Mouse (Mus musculus) MEL (cell line): ENCODE results near the gene Adap1. TPM values are rescaled to one million over a fixed set of nuclear protein-coding genes. Genes with fewer than 3 reads are reported as not detected.
A peak's percentile ranks its signal among the peaks of the same experiment; 100 is the strongest.

Experiments
- DNase-seq: peaks from one replicate; pipeline ENCODE4 v3.0.0; 2011; ENCODE audit warnings: low read depth, low spot score
- H3K27ac ChIP-seq: 2 replicates; pipeline ENCODE4 v1.5.1; 2012; ENCODE audit warnings: low read depth, mild to moderate bottlenecking, control low read depth, low read length, moderate library complexity; ENCODE audit not compliant: control insufficient read depth
- H3K27me3 ChIP-seq, 2 experiments: fragments of 150-350 bp in 1 of 2; sonication (generic) in 1 of 2; 2 replicates each; pipeline ENCODE4 v1.6.1; 2012; ENCODE audit warnings: low read length in 2 of 2, mild to moderate bottlenecking in 2 of 2, improper control_type of control experiment in 1 of 2, moderate library complexity in 1 of 2; ENCODE audit not compliant: insufficient read depth in 2 of 2, control insufficient read depth in 1 of 2
- H3K36me3 ChIP-seq, 2 experiments: 2 replicates each; pipeline ENCODE4 v1.6.1; 2012 to 2014; ENCODE audit warnings: low read length in 2 of 2, improper control_type of control experiment in 1 of 2, inconsistent platforms in 1 of 2, mild to moderate bottlenecking in 1 of 2; ENCODE audit not compliant: insufficient read depth in 2 of 2, control insufficient read depth in 1 of 2
- H3K4me1 ChIP-seq, 2 experiments: fragments of 150-350 bp in 1 of 2; sonication (generic) in 1 of 2; 2 replicates each; pipeline ENCODE4 v1.6.1; 2012; ENCODE audit warnings: low read length in 2 of 2, improper control_type of control experiment in 1 of 2, mild to moderate bottlenecking in 1 of 2; ENCODE audit not compliant: insufficient read depth in 2 of 2, control insufficient read depth in 1 of 2
- H3K4me3 ChIP-seq, 2 experiments: fragments of 150-350 bp in 1 of 2; sonication (generic) in 1 of 2; 2 replicates each; pipeline ENCODE4 v1.5.1; 2012; ENCODE audit warnings: low read depth in 2 of 2, low read length in 2 of 2, mild to moderate bottlenecking in 2 of 2, moderate library complexity in 2 of 2, control low read depth in 1 of 2, improper control_type of control experiment in 1 of 2; ENCODE audit not compliant: control insufficient read depth in 1 of 2, insufficient read depth in 1 of 2
- H3K79me2 ChIP-seq: 2 replicates; pipeline ENCODE4 v1.6.1; 2012; ENCODE audit warnings: mild to moderate bottlenecking, low read length, moderate library complexity; ENCODE audit not compliant: control insufficient read depth, poor library complexity, insufficient read depth
- H3K9ac ChIP-seq: 2 replicates; pipeline ENCODE4 v1.6.1; 2012; ENCODE audit warnings: low read depth, mild to moderate bottlenecking, control low read depth, low read length, moderate library complexity; ENCODE audit not compliant: control insufficient read depth, poor library complexity, severe bottlenecking
- H3K9me3 ChIP-seq: fragments of 150-350 bp; sonication (generic); replicated peaks from 2 replicates; pipeline ENCODE4 v1.6.1; 2012; ENCODE audit warnings: mild to moderate bottlenecking, low read length, improper control_type of control experiment, moderate library complexity; ENCODE audit not compliant: insufficient read depth
- CHD1 ChIP-seq: IDR thresholded peaks from 2 replicates; pipeline ENCODE4 v1.6.1; 2012; ENCODE audit warnings: low read depth, mild to moderate bottlenecking, inconsistent platforms, low read length, improper control_type of control experiment
- CHD2 ChIP-seq: IDR thresholded peaks from 2 replicates; pipeline ENCODE4 v1.6.1; 2011; ENCODE audit warnings: low read length, improper control_type of control experiment
- CTCF ChIP-seq, 3 experiments: IDR thresholded peaks in 2 of 3; conservative IDR thresholded peaks in 1 of 3; 2 replicates each; pipeline ENCODE4 v1.5.1; 2011 to 2012; ENCODE audit warnings: low read length in 3 of 3, low read depth in 2 of 3, mild to moderate bottlenecking in 2 of 3, improper control_type of control experiment in 1 of 3, inconsistent platforms in 1 of 3, mixed read lengths in 1 of 3, moderate library complexity in 1 of 3; ENCODE audit not compliant: control insufficient read depth in 1 of 3, insufficient read depth in 1 of 3, poor library complexity in 1 of 3, severe bottlenecking in 1 of 3
- E2F4 ChIP-seq: IDR thresholded peaks from 2 replicates; pipeline ENCODE4 v1.6.1; 2011; ENCODE audit warnings: low read depth, low read length, improper control_type of control experiment, borderline replicate concordance
- ELF1 ChIP-seq: IDR thresholded peaks from 2 replicates; pipeline ENCODE4 v1.6.1; 2014; ENCODE audit warnings: low read depth, mild to moderate bottlenecking, inconsistent platforms, low read length, improper control_type of control experiment, moderate library complexity
- EP300 ChIP-seq, 2 experiments: IDR thresholded peaks; 2 replicates each; pipeline ENCODE4 v1.6.1; 2011; ENCODE audit warnings: improper control_type of control experiment in 2 of 2, low read length in 2 of 2, low read depth in 1 of 2, mild to moderate bottlenecking in 1 of 2
- ETS1 ChIP-seq: IDR thresholded peaks from 2 replicates; pipeline ENCODE4 v1.6.1; 2012; ENCODE audit warnings: low read depth, mild to moderate bottlenecking, inconsistent platforms, low read length, improper control_type of control experiment, moderate library complexity
- GABPA ChIP-seq: IDR thresholded peaks from 2 replicates; pipeline ENCODE4 v1.6.1; 2012; ENCODE audit warnings: low read depth, mild to moderate bottlenecking, inconsistent platforms, low read length, improper control_type of control experiment, moderate library complexity
- GATA1 ChIP-seq: IDR thresholded peaks from 2 replicates; pipeline ENCODE4 v1.6.1; 2011; ENCODE audit warnings: low read depth, low read length, improper control_type of control experiment
- HCFC1 ChIP-seq: IDR thresholded peaks from 2 replicates; pipeline ENCODE4 v1.6.1; 2012; ENCODE audit warnings: low read depth, mild to moderate bottlenecking, inconsistent platforms, low read length, improper control_type of control experiment, moderate library complexity
- KAT2A ChIP-seq: conservative IDR thresholded peaks from 2 replicates; pipeline ENCODE4 v1.6.1; 2012; ENCODE audit warnings: low read depth, low read length, improper control_type of control experiment, inconsistent platforms
- MAFK ChIP-seq: IDR thresholded peaks from 2 replicates; pipeline ENCODE4 v1.6.1; 2011; ENCODE audit warnings: low read depth, mild to moderate bottlenecking, low read length, improper control_type of control experiment, borderline replicate concordance
- MAX ChIP-seq: IDR thresholded peaks from 2 replicates; pipeline ENCODE4 v1.6.1; 2011; ENCODE audit warnings: low read length, improper control_type of control experiment
- MAZ ChIP-seq: IDR thresholded peaks from 2 replicates; pipeline ENCODE4 v1.6.1; 2012; ENCODE audit warnings: low read depth, mild to moderate bottlenecking, inconsistent platforms, low read length, improper control_type of control experiment
- MEF2A ChIP-seq: IDR thresholded peaks from 2 replicates; pipeline ENCODE4 v1.6.1; 2014; ENCODE audit warnings: low read depth, mild to moderate bottlenecking, inconsistent platforms, low read length, improper control_type of control experiment; ENCODE audit not compliant: poor library complexity, insufficient replicate concordance, severe bottlenecking; ENCODE audit errors: extremely low read depth
- MXI1 ChIP-seq: IDR thresholded peaks from 2 replicates; pipeline ENCODE4 v1.6.1; 2011; ENCODE audit warnings: mild to moderate bottlenecking, low read depth, low read length, improper control_type of control experiment
- MYB ChIP-seq: IDR thresholded peaks from 2 replicates; pipeline ENCODE4 v1.6.1; 2011; ENCODE audit warnings: mild to moderate bottlenecking, low read depth, low read length, improper control_type of control experiment
- MYC ChIP-seq: IDR thresholded peaks from 2 replicates; pipeline ENCODE4 v1.6.1; 2011; ENCODE audit warnings: low read depth, mild to moderate bottlenecking, low read length, improper control_type of control experiment, moderate library complexity
- NELFE ChIP-seq: IDR thresholded peaks from 2 replicates; pipeline ENCODE4 v1.6.1; 2011; ENCODE audit warnings: low read depth, low read length, improper control_type of control experiment
- NRF1 ChIP-seq: IDR thresholded peaks from 2 replicates; pipeline ENCODE4 v1.6.1; 2014; ENCODE audit warnings: low read depth, mild to moderate bottlenecking, inconsistent platforms, low read length, improper control_type of control experiment, moderate library complexity; ENCODE audit not compliant: poor library complexity, insufficient read depth, severe bottlenecking
- POLR2A ChIP-seq, 2 experiments: IDR thresholded peaks; 2 replicates each; pipeline ENCODE4 v1.6.1; 2011 to 2012; ENCODE audit warnings: low read length in 2 of 2, mild to moderate bottlenecking in 2 of 2, control low read depth in 1 of 2, improper control_type of control experiment in 1 of 2, low read depth in 1 of 2, moderate library complexity in 1 of 2; ENCODE audit not compliant: control insufficient read depth in 1 of 2, insufficient read depth in 1 of 2, poor library complexity in 1 of 2
- POLR2AphosphoS2 ChIP-seq: IDR thresholded peaks from 2 replicates; pipeline ENCODE4 v1.6.1; 2011; ENCODE audit warnings: low read length, improper control_type of control experiment
- POLR2AphosphoS5 ChIP-seq: IDR thresholded peaks from 2 replicates; pipeline ENCODE4 v1.6.1; 2012; ENCODE audit warnings: low read depth, borderline replicate concordance, mild to moderate bottlenecking, inconsistent platforms, low read length, moderate library complexity, mixed read lengths
- RAD21 ChIP-seq: IDR thresholded peaks from 2 replicates; pipeline ENCODE4 v1.6.1; 2011; ENCODE audit warnings: mild to moderate bottlenecking, low read depth, low read length, improper control_type of control experiment
- RCOR1 ChIP-seq: IDR thresholded peaks from 2 replicates; pipeline ENCODE4 v1.6.1; 2012; ENCODE audit warnings: low read depth, mild to moderate bottlenecking, inconsistent platforms, low read length, improper control_type of control experiment
- SIN3A ChIP-seq: IDR thresholded peaks from 2 replicates; pipeline ENCODE4 v1.6.1; 2012; ENCODE audit warnings: low read length, improper control_type of control experiment, inconsistent platforms
- TAL1 ChIP-seq: IDR thresholded peaks from 2 replicates; pipeline ENCODE4 v1.6.1; 2012; ENCODE audit warnings: mild to moderate bottlenecking, inconsistent platforms, low read length, moderate library complexity, mixed read lengths
- TBP ChIP-seq: IDR thresholded peaks from 2 replicates; pipeline ENCODE4 v1.8.0; 2011; ENCODE audit warnings: low read depth, low read length, improper control_type of control experiment
- TCF12 ChIP-seq: IDR thresholded peaks from 2 replicates; pipeline ENCODE4 v1.6.1; 2014; ENCODE audit warnings: low read depth, mild to moderate bottlenecking, inconsistent platforms, low read length, improper control_type of control experiment, moderate library complexity
- UBTF ChIP-seq: IDR thresholded peaks from 2 replicates; pipeline ENCODE4 v1.6.1; 2012; ENCODE audit warnings: low read depth, mild to moderate bottlenecking, inconsistent platforms, low read length, improper control_type of control experiment, moderate library complexity, borderline replicate concordance; ENCODE audit not compliant: insufficient read depth
- USF1 ChIP-seq: IDR thresholded peaks from 2 replicates; pipeline ENCODE4 v1.6.1; 2014; ENCODE audit warnings: low read depth, mild to moderate bottlenecking, inconsistent platforms, low read length, improper control_type of control experiment, moderate library complexity
- USF2 ChIP-seq, 2 experiments: IDR thresholded peaks; 2 replicates each; pipeline ENCODE4 v1.6.1; 2011 to 2012; ENCODE audit warnings: improper control_type of control experiment in 2 of 2, low read length in 2 of 2, borderline replicate concordance in 1 of 2, inconsistent platforms in 1 of 2, low read depth in 1 of 2, mild to moderate bottlenecking in 1 of 2; ENCODE audit not compliant: insufficient read depth in 1 of 2
- ZC3H11A ChIP-seq: IDR thresholded peaks from 2 replicates; pipeline ENCODE4 v1.6.1; 2012; ENCODE audit warnings: low read depth, mild to moderate bottlenecking, inconsistent platforms, low read length, improper control_type of control experiment
- ZKSCAN1 ChIP-seq: IDR thresholded peaks from 2 replicates; pipeline ENCODE4 v1.6.1; 2012; ENCODE audit warnings: low read depth, mild to moderate bottlenecking, inconsistent platforms, low read length, improper control_type of control experiment, moderate library complexity
- ZMIZ1 ChIP-seq: IDR thresholded peaks from 2 replicates; pipeline ENCODE4 v1.6.1; 2012; ENCODE audit warnings: low read depth, mild to moderate bottlenecking, inconsistent platforms, low read length, improper control_type of control experiment, moderate library complexity
- polyA plus RNA-seq, 2 experiments: library from polyadenylated mRNA; stranded (reverse) in 1 of 2; unstranded in 1 of 2; fragments of >175 nt in 1 of 2; fragments of >200 nt in 1 of 2; gene quantifications; 2 replicates each; pipeline versions ENCODE4 v1.2.1 to v1.2.4; 2012; ENCODE audit warnings: low replicate concordance in 2 of 2, low read depth in 1 of 2; ENCODE audit not compliant: insufficient read length in 2 of 2, insufficient read depth in 1 of 2, missing spikeins in 1 of 2
- total RNA-seq: library from RNA; depleted of rRNA; stranded (reverse); fragments of 300-350 nt; gene quantifications from 2 replicates; pipeline ENCODE4 v1.2.3, GENCODE M21; 2012

The Adap1 gene
- total and polyA plus RNA-seq, 3 experiments = 52.9 to 59.8 TPM; not detected in 1

DNA sequence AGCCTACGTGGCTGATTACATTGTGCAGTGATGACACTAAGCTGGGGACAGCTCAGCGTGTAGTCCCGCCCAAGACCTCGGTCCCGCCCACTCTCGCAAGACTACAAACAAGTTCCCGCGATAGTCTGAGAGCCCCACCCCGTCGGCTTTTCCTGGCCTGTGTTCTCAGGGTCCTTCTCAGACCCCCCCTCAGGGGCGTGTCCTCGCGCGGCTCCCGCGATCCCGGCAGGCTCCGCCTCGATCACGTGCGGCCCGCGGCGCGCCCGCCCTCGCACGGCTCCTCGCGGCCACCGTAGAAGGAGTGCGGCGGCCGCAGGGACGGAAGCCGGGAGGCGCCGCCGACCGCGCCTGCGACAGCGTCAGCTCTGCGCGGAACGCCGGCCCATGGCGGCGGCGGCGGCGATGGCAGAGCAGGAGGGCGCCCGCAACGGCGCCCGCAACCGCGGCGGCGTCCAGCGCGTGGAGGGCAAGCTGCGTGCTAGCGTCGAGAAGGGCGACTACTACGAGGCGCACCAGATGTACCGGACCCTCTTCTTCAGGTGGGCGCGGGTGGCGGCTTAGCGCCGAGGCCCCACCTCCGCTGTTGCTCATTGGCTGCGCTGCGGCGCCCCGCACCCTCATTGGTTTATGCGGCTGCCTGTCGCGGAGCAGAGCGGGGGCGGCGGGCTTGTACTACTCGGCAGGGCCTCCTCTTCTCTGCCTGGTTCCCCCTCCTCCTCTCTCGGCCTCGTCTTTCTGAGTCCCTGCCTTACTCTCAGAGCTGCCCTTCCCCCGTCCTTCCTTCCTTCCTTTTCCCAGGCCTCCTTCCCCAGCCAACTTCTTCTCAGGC lies 73.1 kb downstream of the Adap1 start, which contains the start of gene Get4:
Gene Get4, plus strand, starts transcription at position 244 of the 829 bp plus-strand sequence.
- Histone ChIP-seq H3K9me3 (no peaks in the 10 kb centered on the region), H3K9ac (peak within 1 kb of the TSS; percentile 92), H3K27ac (peak within 1 kb of the TSS; percentile 77), H3K36me3 (peaks cover 2 to 12% of the 10 kb centered on the region in 2 experiments; a peak in 3 of 4 replicates), H3K79me2 (peaks cover 41% of the 10 kb centered on the region), H3K4me1 (peaks cover 0 to 21% of the 10 kb centered on the region in 2 experiments; a peak in 3 of 4 replicates), H3K4me3 (peak within 1 kb of the TSS; percentile 66 to 71), H3K27me3 (no peaks in the 10 kb centered on the region)
- DNase-seq = peak; percentile 99
- TF ChIP-seq E2F4 = peak; percentile 67; the same call in 1 of the 2 replicates
- TF ChIP-seq CHD2 = peak; percentile 96
- no peak for TF ChIP-seq CTCF (IDR thresholded peaks at IDR 0.05 in 2 of 3, conservative IDR thresholded peaks at IDR 0.05 in 1 of 3; ENCODE audit: control insufficient read depth in 1 of 3, insufficient read depth in 1 of 3, low read depth in 2 of 3, low read length in 3 of 3, poor library complexity in 1 of 3, severe bottlenecking in 1 of 3)
- 0 out of 2 replicates have a peak, but pooled peaks have one; percentile 36 for TF ChIP-seq NRF1
- TF ChIP-seq MAFK = no peak
- TF ChIP-seq ETS1 = peak; percentile 56
- no peak; the same call in 1 of the 2 replicates for TF ChIP-seq KAT2A
- TF ChIP-seq TCF12 = no peak; the same call in none of the 2 replicates
- peak; percentile 65 for TF ChIP-seq TBP
- TF ChIP-seq MYB = no peak
- TF ChIP-seq RCOR1 = no peak
- TF ChIP-seq UBTF = no peak
- TF ChIP-seq ZMIZ1 = peak; percentile 91
- TF ChIP-seq HCFC1 = peak; percentile 84
- TF ChIP-seq ZC3H11A = no peak
- TF ChIP-seq MYC = peak; percentile 86
- TF ChIP-seq EP300 (IDR thresholded peaks at IDR 0.05; ENCODE audit: low read depth in 1 of 2, low read length in 2 of 2) = 0 out of 4 replicates have a peak, but pooled peaks of 1 of the 2 experiments have one; percentile 39
- peak; percentile 96 for TF ChIP-seq MAX
- peak; percentile 79 for TF ChIP-seq MXI1
- TF ChIP-seq ELF1 = peak; percentile 74
- peak; percentile 78; the same call in 1 of the 2 replicates for TF ChIP-seq SIN3A
- TF ChIP-seq POLR2AphosphoS2 = peak; percentile 88; the same call in 1 of the 2 replicates
- peak; percentile 77 for TF ChIP-seq NELFE
- no peak for TF ChIP-seq ZKSCAN1
- TF ChIP-seq USF2 (IDR thresholded peaks at IDR 0.05; ENCODE audit: borderline replicate concordance in 1 of 2, insufficient read depth in 1 of 2, low read depth in 1 of 2, low read length in 2 of 2) = peak in 1 of 2 experiments; percentile 73; a peak in 2 of 4 replicates
- no peak for TF ChIP-seq POLR2AphosphoS5
- TF ChIP-seq CHD1 = no peak
- TF ChIP-seq GABPA = no peak
- TF ChIP-seq RAD21 = no peak
- TF ChIP-seq MEF2A = no peak
- peak; percentile 93; the same call in 1 of the 2 replicates for TF ChIP-seq MAZ
- peak; percentile 98 for TF ChIP-seq USF1
- TF ChIP-seq POLR2A (IDR thresholded peaks at IDR 0.05; ENCODE audit: control insufficient read depth in 1 of 2, insufficient read depth in 1 of 2, low read depth in 1 of 2, low read length in 2 of 2, poor library complexity in 1 of 2) = peak; percentile 80 to 83
- TF ChIP-seq TAL1 = no peak
- no peak for TF ChIP-seq GATA1
